Mouse (Mus musculus): ENCODE results near the gene Pigu.

Gene Pigu

DNA sequence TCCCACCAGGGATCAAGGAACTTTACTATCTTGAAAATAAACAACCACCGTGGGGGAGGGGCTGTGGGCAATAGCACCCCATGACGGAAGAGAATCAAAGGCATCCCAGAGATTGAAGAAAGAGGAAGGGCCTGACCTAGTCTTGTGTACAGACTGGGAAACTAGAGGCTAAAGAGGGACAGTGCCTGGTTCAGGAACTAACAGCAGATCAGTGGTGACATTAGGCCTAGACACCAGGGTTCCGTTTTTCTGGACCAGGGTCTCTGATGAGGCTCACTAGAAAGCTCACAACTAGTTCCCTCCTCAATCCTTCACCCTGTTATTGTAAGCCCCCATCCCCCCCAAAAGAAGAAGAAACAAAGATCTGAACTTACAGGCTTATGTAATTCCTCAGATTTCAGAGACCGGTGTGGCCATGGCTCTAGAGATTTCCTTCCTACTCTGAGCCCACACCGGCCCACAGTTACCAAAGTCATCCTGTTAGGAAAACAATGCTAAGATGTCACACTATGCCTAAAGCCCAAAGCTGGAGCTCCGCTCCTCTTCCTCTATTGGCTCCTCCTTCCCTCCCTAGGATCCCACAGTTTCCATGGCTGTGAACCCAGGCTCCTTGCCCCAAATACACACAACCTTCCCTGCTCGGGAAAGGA, 10.5 kb upstream of the Pigu start:
- no peak for DNase-seq (ENCODE audit: low spot score)

DNA sequence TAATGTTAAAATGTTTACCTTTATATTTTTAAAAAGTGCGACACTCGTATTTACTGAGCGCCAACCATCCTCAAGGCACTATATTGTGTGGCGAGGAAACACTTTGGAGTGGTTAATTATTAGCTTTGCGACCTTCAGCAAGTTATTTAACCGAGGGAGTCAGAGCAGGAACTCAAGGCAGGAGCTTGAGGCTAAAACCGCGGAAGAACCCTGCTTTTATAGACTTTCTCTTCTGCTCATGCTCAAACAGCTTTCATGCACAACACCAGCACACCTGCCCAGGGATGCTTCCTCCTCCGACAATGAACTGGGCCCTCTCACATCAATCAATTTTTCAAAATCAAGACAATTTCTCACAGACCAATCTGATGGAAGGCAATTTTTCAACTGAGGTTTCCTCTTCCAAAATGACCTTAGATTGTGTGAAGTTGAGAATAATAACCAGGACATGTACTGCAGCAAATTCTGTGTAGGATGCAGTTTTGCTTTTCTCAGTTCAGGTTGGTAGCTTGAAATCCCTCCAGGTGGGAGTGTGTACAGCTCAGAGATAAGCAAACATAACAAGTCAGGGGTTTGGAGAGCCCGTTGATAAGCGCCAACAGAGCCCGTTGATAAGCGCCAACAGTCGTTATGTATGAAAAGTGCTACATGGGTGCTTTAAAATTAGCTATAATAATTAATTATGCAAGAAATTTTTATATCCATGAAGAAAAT, 613 bp upstream of the Pigu start:
- DNase-seq (ENCODE audit: low spot score), result no peak

DNA sequence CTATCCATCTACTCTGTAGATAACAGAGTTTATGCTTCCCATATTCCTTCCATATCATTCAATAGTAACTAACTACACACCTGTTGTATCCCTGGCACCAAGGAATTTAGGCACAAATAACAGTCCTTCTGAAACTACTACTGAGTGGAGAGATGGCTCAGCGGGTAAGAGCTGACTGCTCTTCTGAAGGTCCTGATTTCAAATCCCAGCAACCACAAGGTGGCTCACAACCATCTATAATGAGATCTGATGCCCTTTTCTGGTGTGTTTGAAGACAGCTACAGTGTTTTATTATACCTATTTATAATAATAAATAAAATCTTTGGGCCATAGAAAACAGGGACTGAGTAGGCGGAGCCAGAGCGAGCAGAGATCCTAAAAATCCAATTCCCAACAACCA, 2.8 kb downstream of the Pigu start:
- no peak for DNase-seq (ENCODE audit: low spot score)

DNA sequence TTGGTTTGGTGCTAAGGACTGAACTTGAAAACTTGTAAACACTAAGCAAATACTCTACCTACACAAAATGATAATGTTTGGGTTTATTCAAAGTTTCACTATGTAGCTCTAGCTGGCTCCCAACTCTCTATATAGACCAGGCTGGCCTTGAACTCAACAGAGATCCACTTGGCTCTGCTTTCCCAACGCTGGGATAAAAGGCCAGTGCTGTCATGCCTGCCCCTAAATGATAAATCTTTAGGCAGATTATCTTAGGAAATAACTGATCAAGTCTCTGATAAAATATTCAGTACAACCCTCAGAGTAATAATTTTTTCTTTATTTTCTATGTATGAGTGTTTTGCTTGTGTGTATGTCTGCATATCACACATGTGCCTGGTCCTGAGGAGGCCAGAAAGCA, 10.6 kb downstream of the Pigu start:
- DNase-seq (ENCODE audit: low spot score), result no peak

DNA sequence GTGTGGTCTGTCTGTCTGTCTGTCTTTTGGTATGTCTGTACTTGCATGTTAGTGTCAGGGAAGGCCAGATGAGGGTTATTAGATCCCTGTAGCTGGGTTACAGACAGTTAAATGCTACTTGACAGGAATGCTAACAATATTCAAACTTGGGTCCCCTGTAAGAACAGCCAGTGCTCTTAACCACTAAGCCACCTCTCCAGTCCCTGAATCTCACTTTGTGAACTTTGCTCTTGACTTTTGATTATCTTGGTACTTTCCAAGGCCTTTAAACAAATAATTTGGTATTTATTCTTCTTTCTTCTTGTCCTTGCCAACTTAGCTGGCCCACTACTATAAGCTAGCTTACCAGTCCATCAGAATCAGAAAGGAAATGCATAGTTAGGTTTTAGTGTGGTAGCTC, 17.1 kb downstream of the Pigu start:
- DNase-seq (ENCODE audit: low spot score), result no peak

DNA sequence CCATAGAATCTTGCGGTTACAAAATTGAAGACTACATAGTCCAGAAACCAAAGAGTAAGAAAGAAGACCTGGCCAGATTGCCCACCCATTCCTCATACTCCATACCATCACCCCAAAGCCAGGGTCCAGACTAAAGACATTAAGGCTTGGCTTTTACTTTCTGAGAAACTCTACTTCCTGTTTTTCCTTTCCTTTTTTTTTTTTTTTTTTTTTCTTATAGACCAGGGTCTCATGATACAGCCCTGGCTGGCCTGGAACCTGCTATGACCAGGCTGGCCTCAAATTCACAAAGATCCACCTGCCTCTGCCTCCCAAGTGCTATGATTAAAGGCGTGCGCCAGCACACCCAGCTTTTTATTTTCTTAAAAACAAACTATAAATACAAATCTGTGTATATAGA, 21.0 kb downstream of the Pigu start:
- no peak for DNase-seq (ENCODE audit: low spot score)

DNA sequence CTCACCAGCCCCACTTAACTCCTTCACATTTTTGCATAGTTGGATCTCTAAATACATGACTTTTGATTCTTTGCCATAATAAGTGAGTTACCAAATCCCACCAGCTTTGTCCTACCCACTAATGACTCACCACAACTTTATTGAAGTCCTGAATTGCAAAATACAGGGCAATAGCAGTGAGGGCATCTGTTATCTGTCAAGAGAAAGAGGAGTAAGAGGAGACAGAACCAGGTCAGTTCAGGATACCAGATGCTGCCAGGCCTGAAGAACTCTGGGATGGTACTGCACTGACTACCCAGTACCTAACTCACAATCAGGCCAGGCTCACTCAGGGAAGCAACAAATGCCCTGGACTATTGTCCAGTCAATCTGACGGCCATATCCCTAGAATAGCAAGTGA, 22.0 kb downstream of the Pigu start:
- no peak for DNase-seq (ENCODE audit: low spot score)

DNA sequence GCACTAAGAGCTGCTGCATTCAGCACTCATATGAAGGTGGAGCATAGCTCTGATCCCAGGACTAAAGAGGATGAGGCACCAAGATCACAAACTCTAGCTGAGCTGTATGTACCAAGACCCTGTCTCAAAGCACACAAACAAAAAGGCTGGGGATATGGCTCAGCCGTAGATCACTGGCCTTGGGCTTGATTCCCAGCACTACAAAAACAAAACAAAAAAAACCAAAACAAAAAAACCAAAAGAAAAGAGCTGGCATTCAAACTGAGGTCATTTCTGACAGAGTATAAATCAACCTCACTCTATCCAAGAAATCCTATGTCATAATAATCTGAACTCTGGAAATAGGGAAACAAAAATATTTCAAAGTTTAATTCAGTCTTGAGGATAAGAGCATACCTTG, 23.8 kb downstream of the Pigu start:
- no peak for DNase-seq (ENCODE audit: low spot score)

GRCm38 (mm10) chr2:155331351-155331750, 25.9 kb downstream of the Pigu start:
- no peak for DNase-seq (ENCODE audit: low spot score)

DNA sequence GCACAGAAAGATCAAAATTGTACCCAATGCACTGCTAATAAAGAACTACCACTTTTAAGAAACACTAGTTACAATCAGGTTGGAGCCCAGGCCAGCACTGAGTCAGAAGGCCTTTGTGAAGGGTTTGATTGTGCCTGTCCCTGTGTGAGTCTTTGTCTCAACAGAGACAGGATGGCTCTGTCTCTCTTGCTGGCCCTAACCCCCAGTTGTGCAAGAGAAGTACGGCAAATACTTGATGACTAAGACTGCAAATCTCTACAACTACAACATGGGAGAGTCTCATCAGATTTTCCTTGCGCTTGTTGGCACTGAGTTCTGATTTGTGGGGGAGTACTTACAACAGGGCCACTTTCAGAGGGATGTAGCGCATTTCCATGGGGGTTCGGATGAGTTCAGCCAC, 26.4 kb downstream of the Pigu start:
- peak; percentile 3 for DNase-seq (ENCODE audit: low spot score)

DNA sequence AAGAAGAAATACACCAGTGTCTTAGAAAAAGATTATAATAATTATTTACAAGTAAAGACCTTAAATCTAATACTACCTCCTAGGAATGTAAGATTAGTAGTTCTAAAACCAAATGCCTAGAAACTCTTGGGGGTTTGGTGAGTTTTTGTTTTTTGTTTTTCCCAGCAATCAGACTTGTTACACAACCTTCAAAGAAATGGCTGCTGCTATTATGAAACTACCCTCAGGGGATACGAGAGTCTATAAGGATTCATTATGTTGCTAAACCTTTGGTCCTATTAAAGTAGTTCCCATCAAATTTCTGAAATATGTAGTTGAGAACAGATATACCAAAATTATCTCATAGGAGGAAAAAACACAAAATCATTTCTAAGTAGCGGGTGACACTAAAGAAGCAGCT, 27.5 kb downstream of the Pigu start:
- no peak for DNase-seq (ENCODE audit: low spot score)

DNA sequence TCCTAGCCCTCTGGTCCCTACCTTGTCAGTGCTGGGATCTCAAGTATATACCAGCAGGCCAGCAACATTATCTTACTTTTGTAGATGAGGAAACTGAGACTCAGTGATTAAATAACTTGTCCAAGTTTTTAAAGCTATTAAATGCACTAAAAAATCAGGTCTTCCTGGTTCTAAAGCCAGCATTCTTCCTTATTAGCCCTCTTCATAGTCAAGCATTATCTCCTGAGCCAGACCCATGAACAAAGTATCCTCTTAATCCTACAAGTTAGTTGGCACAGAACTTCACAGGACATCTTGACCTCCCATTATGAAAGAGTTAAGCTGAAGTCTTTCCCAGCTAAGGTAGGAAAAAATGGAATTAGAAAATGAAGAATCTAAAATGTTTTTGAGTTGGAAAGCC, 28.3 kb downstream of the Pigu start:
- DNase-seq (ENCODE audit: low spot score), result no peak

- DNase-seq (ENCODE audit: low spot score), result no peak
These were observed 29.3 kb downstream of the Pigu start for GRCm38 (mm10) chr2:155327906-155328305.

GRCm38 (mm10) chr2:155326001-155326400, 31.2 kb downstream of the Pigu start:
- DNase-seq (ENCODE audit: low spot score), result no peak

DNA sequence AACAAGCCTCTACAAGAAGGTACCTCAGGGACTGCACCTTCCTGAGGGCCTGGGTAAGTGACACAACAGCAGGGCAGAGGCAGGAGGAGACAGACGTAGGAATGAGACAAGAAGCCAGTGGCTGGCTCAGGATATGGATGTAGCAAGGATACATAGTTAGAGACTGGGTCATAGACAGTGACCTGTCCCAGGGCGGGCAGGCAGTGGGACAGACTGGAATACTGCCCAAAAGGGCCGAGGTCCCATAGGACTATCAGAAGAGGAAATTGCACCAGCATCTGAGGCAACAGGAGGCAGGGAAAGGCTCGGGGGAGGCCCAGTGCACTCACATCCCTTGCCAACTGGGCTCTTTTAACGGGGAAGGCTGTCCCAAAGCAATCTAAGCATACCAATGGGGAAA, 36.6 kb downstream of the Pigu start:
- no peak for DNase-seq (ENCODE audit: low spot score)

DNA sequence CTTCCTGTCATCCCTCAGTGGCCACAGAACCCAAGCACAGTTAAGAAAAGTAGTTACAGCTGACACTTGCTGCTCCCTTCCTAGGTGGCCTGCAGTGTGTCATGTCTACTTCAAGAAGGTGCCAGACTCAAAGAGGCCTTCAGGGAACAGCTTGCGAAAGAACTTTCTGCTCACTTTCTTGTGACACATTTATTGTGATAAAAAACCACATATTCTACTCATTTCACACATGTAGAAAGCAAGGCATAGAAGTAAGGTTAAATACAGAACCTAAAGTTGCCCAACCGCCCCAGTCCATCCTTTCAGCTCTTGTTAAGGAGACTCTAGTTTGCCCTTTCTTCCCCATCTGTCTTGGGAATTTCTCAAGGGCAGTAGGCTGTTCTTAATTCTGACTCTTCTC, 38.6 kb downstream of the Pigu start:
- DNase-seq (ENCODE audit: low spot score), result no peak

- no peak for DNase-seq (ENCODE audit: low spot score)
These were observed 43.6 kb downstream of the Pigu start for GRCm38 (mm10) chr2:155313671-155314070.

DNA sequence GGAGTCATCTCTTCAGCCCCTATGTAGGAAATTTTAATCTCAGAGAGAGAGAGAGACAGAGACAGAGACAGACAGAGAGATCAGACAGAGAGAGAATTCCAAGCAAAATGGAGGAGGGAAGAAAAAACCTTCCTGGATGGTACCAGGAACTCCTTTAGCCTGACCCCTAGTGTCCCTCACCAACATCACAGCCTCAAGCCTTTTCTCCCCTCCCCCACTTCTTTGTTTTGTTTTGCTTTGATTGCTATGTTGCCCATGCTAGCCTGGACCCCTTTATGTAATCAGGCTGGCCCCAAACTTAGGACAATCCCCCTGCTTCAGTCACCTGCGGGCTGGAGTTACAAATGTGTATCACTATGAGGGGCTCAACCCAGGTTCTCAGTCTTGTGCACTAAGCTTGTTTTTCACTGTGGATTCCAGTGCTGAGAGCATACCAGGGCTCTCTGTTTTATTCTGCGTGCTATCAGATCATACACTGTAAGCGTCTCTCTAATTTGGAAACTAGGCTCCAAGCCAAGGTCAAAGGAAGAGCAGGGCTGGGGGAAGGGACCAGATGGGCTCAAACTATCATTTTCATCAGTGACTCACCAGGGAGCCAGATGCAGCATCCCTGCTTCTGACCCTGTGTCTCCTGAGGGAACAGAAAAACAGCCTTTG, 48.2 kb downstream of the Pigu start:
- peak; percentile 16 for DNase-seq (ENCODE audit: low spot score)

DNA sequence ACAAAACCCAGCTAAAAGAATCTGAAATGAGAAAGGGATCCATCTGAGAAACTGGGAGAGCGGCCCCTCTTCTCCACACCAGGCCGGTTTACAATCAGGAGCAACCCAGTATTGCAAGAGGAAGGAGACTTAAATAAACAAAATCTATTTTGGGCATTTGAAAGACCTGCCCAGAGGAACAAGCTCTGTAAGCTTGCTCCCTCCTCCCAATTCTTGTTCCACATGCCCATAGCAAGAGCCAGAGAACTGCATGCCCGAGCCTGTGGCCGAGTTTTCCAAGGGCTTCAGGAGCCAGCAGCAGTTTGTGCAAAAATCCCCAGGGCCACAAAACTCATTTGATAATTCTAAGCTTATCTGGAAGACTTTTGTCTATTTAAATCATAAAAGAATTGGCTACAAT, 57.7 kb downstream of the Pigu start:
- peak; percentile 50 for DNase-seq (ENCODE audit: low spot score)

DNA sequence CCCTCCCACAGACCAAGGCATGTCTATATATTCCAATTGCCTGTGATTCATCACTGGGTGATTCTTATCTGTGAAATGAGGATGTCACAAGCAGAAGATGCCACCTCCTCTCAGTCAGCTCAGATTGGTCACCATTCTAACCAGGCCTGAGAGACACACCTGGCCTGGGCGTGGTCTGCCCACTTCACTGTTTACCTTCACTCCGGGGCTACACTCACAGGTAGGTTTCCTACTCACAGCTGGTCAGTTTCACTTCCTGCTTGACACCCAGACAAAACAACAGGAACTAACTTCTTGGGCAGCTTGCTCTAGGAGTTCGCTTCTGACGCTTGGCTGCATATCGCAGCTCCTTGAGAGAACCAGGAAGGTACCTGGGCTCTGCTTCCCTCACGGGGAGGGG, 61.8 kb downstream of the Pigu start:
- peak; percentile 27 for DNase-seq (ENCODE audit: low spot score)

- no peak for DNase-seq (ENCODE audit: low spot score)
These were observed 63.3 kb downstream of the Pigu start for GRCm38 (mm10) chr2:155293946-155294345.

- DNase-seq (ENCODE audit: low spot score), result no peak
These were observed 63.8 kb downstream of the Pigu start for GRCm38 (mm10) chr2:155293382-155293781.

DNA sequence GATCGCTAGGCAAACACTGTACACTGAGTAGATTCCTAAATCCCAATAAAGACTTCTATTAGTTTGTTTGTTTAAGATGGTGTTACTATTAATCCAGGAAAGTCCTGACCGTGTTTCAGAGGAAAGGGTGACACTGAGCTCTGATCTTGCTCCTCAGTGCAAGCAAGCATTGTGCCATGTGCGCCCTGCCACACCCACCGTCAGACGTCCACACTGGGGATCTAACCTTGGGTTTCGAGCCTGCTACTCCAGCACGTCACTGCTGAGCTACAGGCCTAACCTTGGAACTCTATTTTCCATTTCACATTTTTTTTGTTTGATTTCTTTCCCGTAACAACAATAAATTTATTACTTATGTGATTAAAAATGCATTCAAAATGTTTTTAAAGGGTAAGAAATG, 67.2 kb downstream of the Pigu start:
- DNase-seq (ENCODE audit: low spot score), result no peak

All from urinary bladder, postnatal 14 days (tissue).